34 mouse cellular contexts compared by ENCODE assay signal in genomic region chr7:109694576-109695338, GRCm38 (mm10). TPM values are rescaled to one million over a fixed set of nuclear protein-coding genes. Genes with fewer than 3 reads are reported as not detected.
DNase-seq lines count a peak whose midpoint lies in the region; ATAC-seq and TF ChIP-seq lines count a peak whose summit lies in the region.
"Had no signal": no experiment of that assay in that cellular context is flagged by ENCODE, and none has a peak within 500 bp of the region (broad histone marks: within the 10 kb centered on the region; RNA-seq: fewer than 3 reads in every experiment).

No protein-coding gene starts in this region.

- no peak for TF ChIP-seq EP300 in ES-Bruce4 (IDR thresholded peaks at IDR 0.05; ENCODE audit: insufficient read depth, low read depth, low read length)

- no peak overlapping the region for H3K4me3 ChIP-seq in heart, embryonic 12.5 days
- H3K4me3 ChIP-seq in ES-Bruce4 (ENCODE audit: low read depth, low read length): peak overlapping the region; percentile 8
- H3K4me3 ChIP-seq in hindbrain, embryonic 10.5 days: no peak overlapping the region
- H3K4me3 ChIP-seq: embryonic facial prominence, embryonic 12.5 days; embryonic facial prominence, embryonic 15.5 days; gastrocnemius, adult 2 months; heart, embryonic 10.5 days had no signal

- H3K36me3 ChIP-seq in heart, embryonic 12.5 days: no peaks in the 10 kb centered on the region
- H3K36me3 ChIP-seq in ES-Bruce4 (ENCODE audit: control insufficient read depth, insufficient read depth, low read length, poor library complexity, severe bottlenecking): no peaks in the 10 kb centered on the region
- H3K36me3 ChIP-seq in hindbrain, embryonic 10.5 days: no peaks in the 10 kb centered on the region
- H3K36me3 ChIP-seq: embryonic facial prominence, embryonic 12.5 days; embryonic facial prominence, embryonic 15.5 days; heart, embryonic 10.5 days had no signal

- H3K27me3 ChIP-seq in heart, embryonic 12.5 days (replicated peaks): no peaks in the 10 kb centered on the region
- no peaks in the 10 kb centered on the region for H3K27me3 ChIP-seq in ES-Bruce4 (ENCODE audit: control insufficient read depth, insufficient read depth, low read length, poor library complexity, severe bottlenecking)
- no peaks in the 10 kb centered on the region for H3K27me3 ChIP-seq in hindbrain, embryonic 10.5 days (ENCODE audit: insufficient read depth, poor library complexity, severe bottlenecking)
- H3K27me3 ChIP-seq: CH12.LX; embryonic facial prominence, embryonic 12.5 days; embryonic facial prominence, embryonic 15.5 days had no signal

- H3K4me2 ChIP-seq in heart, embryonic 12.5 days: no peak overlapping the region
- H3K4me2 ChIP-seq: embryonic facial prominence, embryonic 12.5 days; embryonic facial prominence, embryonic 15.5 days; hindbrain, embryonic 14.5 days had no signal

- no peak overlapping the region for H3K27ac ChIP-seq in heart, embryonic 12.5 days (ENCODE audit: poor library complexity, severe bottlenecking)
- H3K27ac ChIP-seq in ES-Bruce4 (ENCODE audit: insufficient read depth, low read length): peak overlapping the region; percentile 46
- no peak overlapping the region for H3K27ac ChIP-seq in hindbrain, embryonic 10.5 days
- H3K27ac ChIP-seq: embryonic facial prominence, embryonic 12.5 days; embryonic facial prominence, embryonic 15.5 days; gastrocnemius, adult 2 months; hindbrain, embryonic 14.5 days had no signal

- no peak for TF ChIP-seq CTCF in ES-Bruce4 (IDR thresholded peaks at IDR 0.05; ENCODE audit: low read depth, low read length)

- no peak overlapping the region for H3K9ac ChIP-seq in heart, embryonic 12.5 days
- no peak overlapping the region for H3K9ac ChIP-seq in ES-Bruce4 (ENCODE audit: low read depth, poor library complexity, severe bottlenecking)
- H3K9ac ChIP-seq: embryonic facial prominence, embryonic 12.5 days; embryonic facial prominence, embryonic 15.5 days; forebrain, postnatal 0 days; hindbrain, embryonic 14.5 days had no signal

- H3K4me1 ChIP-seq in heart, embryonic 12.5 days (replicated peaks): peaks cover 12% of the 10 kb centered on the region
- no peaks in the 10 kb centered on the region for H3K4me1 ChIP-seq in ES-Bruce4 (ENCODE audit: control insufficient read depth, insufficient read depth, low read length)
- H3K4me1 ChIP-seq in hindbrain, embryonic 10.5 days (replicated peaks): no peaks in the 10 kb centered on the region
- H3K4me1 ChIP-seq: embryonic facial prominence, embryonic 12.5 days had no signal

- 75% methylated on average over 13 of the region's 13 CpGs for WGBS in heart, embryonic 12.5 days
- 77% methylated on average over 13 of the region's 13 CpGs for WGBS in hindbrain, embryonic 10.5 days

- no peaks in the 10 kb centered on the region for H3K9me3 ChIP-seq in heart, embryonic 12.5 days (replicated peaks)
- no peaks in the 10 kb centered on the region for H3K9me3 ChIP-seq in ES-Bruce4 (replicated peaks; ENCODE audit: control insufficient read depth, insufficient read depth, low read length, poor library complexity, severe bottlenecking)
- no peaks in the 10 kb centered on the region for H3K9me3 ChIP-seq in hindbrain, embryonic 10.5 days
- H3K9me3 ChIP-seq: embryonic facial prominence, embryonic 12.5 days; embryonic facial prominence, embryonic 15.5 days; heart, embryonic 10.5 days had no signal

- no peak for DNase-seq in heart, postnatal 4 days
- DNase-seq in R1 (ENCODE audit: low read depth, low spot score): peak; percentile 82
- DNase-seq in thymus, postnatal 4 days: no peak
- DNase-seq in hindbrain, embryonic 10.5 days (ENCODE audit: low spot score): no peak
- DNase-seq: adrenal gland, postnatal 10 days; adrenal gland, postnatal 36 days; B cell, adult 2 months; cerebellum, adult 2 months; cerebellum, adult 9-11 months; cerebellum, postnatal 25 days; forebrain, postnatal 0 days; gastrocnemius, adult 2 months; gastrocnemius, postnatal 14 days; heart, adult 18-20 months; kidney, adult 2 months had no signal

- no peak for TF ChIP-seq POLR2A in ES-Bruce4 (IDR thresholded peaks at IDR 0.05; ENCODE audit: insufficient read depth, low read length)

- ATAC-seq in heart, embryonic 12.5 days (ENCODE audit: insufficient number of reproducible peaks, low FRiP score): 0 out of 2 replicates have a peak, but pooled peaks have one; percentile 29
- ATAC-seq: forebrain, embryonic 14.5 days; forebrain, postnatal 0 days; intestine, postnatal 0 days had no signal

RNA-seq across cellular contexts. Expression of gene St5, which starts 8.6 kb away (rescaled TPM):
- polyA plus RNA-seq in heart, embryonic 12.5 days (2016; fragmentation: Nextera tagmentation; extraction: Ambion mirVana): 40.5 and 41.0 TPM in 2 replicates
- total RNA-seq in heart, postnatal 4 days (2021): 10 to 100 TPM; 55.3 to 56.0 TPM
- polyA plus RNA-seq in ES-Bruce4 (2011; ENCODE audit: insufficient read depth, insufficient read length, low read depth, missing spikeins): 36.7 and 42.2 TPM in 2 replicates
- 43.2 and 44.3 TPM in 2 replicates for polyA plus RNA-seq in hindbrain, embryonic 10.5 days (2016; fragmentation: Nextera tagmentation; extraction: Ambion mirVana)

RNA-seq across cellular contexts. Expression of gene Akip1, which starts 8.7 kb away (rescaled TPM):
- polyA plus RNA-seq in heart, embryonic 12.5 days (2016; fragmentation: Nextera tagmentation; extraction: Ambion mirVana): 26.0 and 28.1 TPM in 2 replicates
- total RNA-seq in heart, postnatal 4 days (2021): 10 to 100 TPM; 22.8 to 25.2 TPM
- polyA plus RNA-seq in ES-Bruce4 (2011; ENCODE audit: insufficient read depth, insufficient read length, low read depth, missing spikeins): 21.5 and 25.1 TPM in 2 replicates
- polyA plus RNA-seq in hindbrain, embryonic 10.5 days (2016; fragmentation: Nextera tagmentation; extraction: Ambion mirVana): 24.5 and 27.2 TPM in 2 replicates

RNA-seq across cellular contexts. Expression of gene BC051019, which starts 28.9 kb away (rescaled TPM):
- polyA plus RNA-seq in heart, embryonic 12.5 days (2016; fragmentation: Nextera tagmentation; extraction: Ambion mirVana): not detected in 2 replicates
- not detected for total RNA-seq in heart, postnatal 4 days (2021)
- polyA plus RNA-seq in ES-Bruce4 (2011; ENCODE audit: insufficient read depth, insufficient read length, low read depth, missing spikeins): not detected in 2 replicates
- polyA plus RNA-seq in hindbrain, embryonic 10.5 days (2016; fragmentation: Nextera tagmentation; extraction: Ambion mirVana): 0.16 and 0.73 TPM in 2 replicates
- total RNA-seq: adrenal gland, adult 18-20 months; adrenal gland, postnatal 10 days; adrenal gland, postnatal 36 days; common myeloid progenitor, adult 5-6 weeks; gastrocnemius, adult 2 months; gastrocnemius, postnatal 14 days; gastrocnemius, postnatal 4 days; heart, postnatal 25 days; MEL had no signal
- polyA plus RNA-seq: forebrain, embryonic 11.5 days; heart, embryonic 10.5 days; heart, embryonic 14.5 days; heart, postnatal 0 days; intestine, embryonic 14.5 days; intestine, postnatal 0 days had no signal

RNA-seq across cellular contexts. Expression of gene Ascl3, which starts 36.8 kb away (rescaled TPM):
- not detected in 2 replicates for polyA plus RNA-seq in heart, embryonic 12.5 days (2016; fragmentation: Nextera tagmentation; extraction: Ambion mirVana)
- not detected for total RNA-seq in heart, postnatal 4 days (2021)
- not detected in 2 replicates for polyA plus RNA-seq in ES-Bruce4 (2011; ENCODE audit: insufficient read depth, insufficient read length, low read depth, missing spikeins)
- polyA plus RNA-seq in hindbrain, embryonic 10.5 days (2016; fragmentation: Nextera tagmentation; extraction: Ambion mirVana): 0.24 and 0.25 TPM in 2 replicates
- total RNA-seq: adrenal gland, postnatal 10 days; adrenal gland, postnatal 36 days; CH12.LX; common myeloid progenitor, adult 5-6 weeks; forebrain, postnatal 0 days; gastrocnemius, adult 2 months; gastrocnemius, postnatal 14 days; gastrocnemius, postnatal 4 days; heart, adult 18-20 months; heart, postnatal 25 days; MEL had no signal
- polyA plus RNA-seq: embryonic facial prominence, embryonic 12.5 days; forebrain, embryonic 14.5 days; forebrain, postnatal 0 days; heart, embryonic 10.5 days; heart, embryonic 14.5 days; heart, postnatal 0 days; hindbrain, embryonic 11.5 days; hindbrain, embryonic 14.5 days; intestine, embryonic 14.5 days had no signal

RNA-seq across cellular contexts. Expression of gene Tmem9b, which starts 57.9 kb away (rescaled TPM):
- polyA plus RNA-seq in heart, embryonic 12.5 days (2016; fragmentation: Nextera tagmentation; extraction: Ambion mirVana): 54.1 and 56.4 TPM in 2 replicates
- total RNA-seq in heart, postnatal 4 days (2021): 10 to 100 TPM; 33.8 to 35.8 TPM
- polyA plus RNA-seq in ES-Bruce4 (2011; ENCODE audit: insufficient read depth, insufficient read length, low read depth, missing spikeins): 13.8 and 14.5 TPM in 2 replicates
- 40.5 and 53.2 TPM in 2 replicates for polyA plus RNA-seq in hindbrain, embryonic 10.5 days (2016; fragmentation: Nextera tagmentation; extraction: Ambion mirVana)
